Mouse (Mus musculus): ENCODE measurements around the gene Snx18. TPM values are rescaled to one million over a fixed set of nuclear protein-coding genes. Genes with fewer than 3 reads are reported as not detected.
A peak's percentile ranks its signal among the peaks of the same experiment; 100 is the strongest.

Snx18 gene
- polyA plus RNA-seq (2015; fragmentation: Nextera tagmentation; extraction: Ambion mirVana), result 7.6 and 8.3 TPM in 2 replicates

GRCm38 (mm10) chr13:113617891-113618823, at the start of gene Snx18:
Gene Snx18, minus strand, starts transcription at chr13:113618564.
- H3K27me3 ChIP-seq, result no peaks in the 10 kb centered on the region
- WGBS, result under 1% methylated on average over 90 of the region's 119 CpGs
- H3K4me2 ChIP-seq, result peak within 1 kb of the TSS; percentile 90
- H3K9ac ChIP-seq, result peak within 1 kb of the TSS; percentile 90
- peak within 1 kb of the TSS; percentile 78 for H3K4me3 ChIP-seq
- peak; percentile 97 for ATAC-seq
- peak within 1 kb of the TSS; percentile 86 for H3K27ac ChIP-seq
- no peaks in the 10 kb centered on the region for H3K36me3 ChIP-seq (ENCODE audit: poor library complexity, severe bottlenecking)
- H3K9me3 ChIP-seq (replicated peaks), result no peaks in the 10 kb centered on the region
- peaks cover 47% of the 10 kb centered on the region for H3K4me1 ChIP-seq

GRCm38 (mm10) chr13:113663883-113664282, 45.5 kb upstream of the Snx18 start:
- no peak for ATAC-seq
- H3K4me1 ChIP-seq, result peaks cover 9% of the 10 kb centered on the region
- H3K9me3 ChIP-seq (replicated peaks), result no peaks in the 10 kb centered on the region
- no peaks in the 10 kb centered on the region for H3K36me3 ChIP-seq (ENCODE audit: poor library complexity, severe bottlenecking)
- peak overlapping the region; percentile 24; the same call in 1 of the 2 replicates for H3K4me2 ChIP-seq
- no peak overlapping the region for H3K4me3 ChIP-seq
- H3K27me3 ChIP-seq, result no peaks in the 10 kb centered on the region
- WGBS, result 75% methylated on average over 7 of the region's 7 CpGs
- no peak overlapping the region for H3K27ac ChIP-seq
- no peak overlapping the region for H3K9ac ChIP-seq

GRCm38 (mm10) chr13:113663151-113663779, 44.9 kb upstream of the Snx18 start, which contains the start of gene Hspb3:
Gene Hspb3, minus strand, starts transcription at chr13:113663676.
- Histone ChIP-seq H3K27me3 (no peaks in the 10 kb centered on the region), H3K4me1 (peaks cover 9% of the 10 kb centered on the region), H3K27ac (no peak within 1 kb of the TSS), H3K9me3 (replicated peaks) (no peaks in the 10 kb centered on the region), H3K9ac (peak within 1 kb of the TSS; percentile 14; the same call in 1 of the 2 replicates), H3K4me2 (peak within 1 kb of the TSS; percentile 24), H3K36me3 (ENCODE audit: poor library complexity, severe bottlenecking) (no peaks in the 10 kb centered on the region), H3K4me3 (no peak within 1 kb of the TSS)
- ATAC-seq, result peak; percentile 92
- WGBS, result 43% methylated on average over 28 of the region's 28 CpGs

GRCm38 (mm10) chr13:113661826-113662271, 43.5 kb upstream of the Snx18 start:
- no peak overlapping the region for H3K9ac ChIP-seq
- H3K9me3 ChIP-seq (replicated peaks), result no peaks in the 10 kb centered on the region
- no peaks in the 10 kb centered on the region for H3K36me3 ChIP-seq (ENCODE audit: poor library complexity, severe bottlenecking)
- no peaks in the 10 kb centered on the region for H3K27me3 ChIP-seq
- H3K4me1 ChIP-seq, result peaks cover 9% of the 10 kb centered on the region
- H3K4me3 ChIP-seq, result no peak overlapping the region
- WGBS, result 82% methylated on average over 7 of the region's 7 CpGs
- no peak for ATAC-seq
- H3K4me2 ChIP-seq, result no peak overlapping the region
- H3K27ac ChIP-seq, result no peak overlapping the region

- no peak overlapping the region for H3K4me2 ChIP-seq
Measured at GRCm38 (mm10) chr13:113660576-113661310, 42.4 kb upstream of the Snx18 start.

GRCm38 (mm10) chr13:113657204-113657603, 38.8 kb upstream of the Snx18 start:
- Histone ChIP-seq H3K27me3 (no peaks in the 10 kb centered on the region), H3K36me3 (ENCODE audit: poor library complexity, severe bottlenecking) (no peaks in the 10 kb centered on the region), H3K4me2 (no peak overlapping the region), H3K27ac (no peak overlapping the region), H3K4me1 (no peaks in the 10 kb centered on the region), H3K9ac (no peak overlapping the region), H3K9me3 (replicated peaks) (no peaks in the 10 kb centered on the region), H3K4me3 (no peak overlapping the region)
- no peak for ATAC-seq
- 90% methylated on average over 7 of the region's 7 CpGs for WGBS

More at GRCm38 (mm10) chr13:113660576-113661310, 42.4 kb upstream of the Snx18 start:
- no peak overlapping the region for H3K4me3 ChIP-seq
- peaks cover 9% of the 10 kb centered on the region for H3K4me1 ChIP-seq
- no peaks in the 10 kb centered on the region for H3K27me3 ChIP-seq
- no peak overlapping the region for H3K27ac ChIP-seq
- no peaks in the 10 kb centered on the region for H3K36me3 ChIP-seq (ENCODE audit: poor library complexity, severe bottlenecking)
- ATAC-seq, result no peak
- WGBS, result 79% methylated on average over 9 of the region's 9 CpGs
- no peaks in the 10 kb centered on the region for H3K9me3 ChIP-seq (replicated peaks)
- H3K9ac ChIP-seq, result no peak overlapping the region

GRCm38 (mm10) chr13:113656639-113657038, 38.3 kb upstream of the Snx18 start:
- Histone ChIP-seq H3K9me3 (replicated peaks) (no peaks in the 10 kb centered on the region), H3K9ac (no peak overlapping the region), H3K4me2 (no peak overlapping the region), H3K4me3 (no peak overlapping the region), H3K4me1 (no peaks in the 10 kb centered on the region), H3K27ac (no peak overlapping the region), H3K36me3 (ENCODE audit: poor library complexity, severe bottlenecking) (no peaks in the 10 kb centered on the region), H3K27me3 (no peaks in the 10 kb centered on the region)
- 91% methylated on average over 4 of the region's 4 CpGs for WGBS
- no peak for ATAC-seq

- no peak for ATAC-seq
- Histone ChIP-seq H3K27me3 (no peaks in the 10 kb centered on the region), H3K9me3 (replicated peaks) (no peaks in the 10 kb centered on the region), H3K36me3 (ENCODE audit: poor library complexity, severe bottlenecking) (no peaks in the 10 kb centered on the region), H3K4me2 (no peak overlapping the region), H3K27ac (no peak overlapping the region), H3K4me1 (no peaks in the 10 kb centered on the region), H3K4me3 (no peak overlapping the region), H3K9ac (no peak overlapping the region)
- WGBS, result 96% methylated on average over 4 of the region's 4 CpGs
Measured at GRCm38 (mm10) chr13:113655511-113655910, 37.1 kb upstream of the Snx18 start.

GRCm38 (mm10) chr13:113640944-113641597, 22.7 kb upstream of the Snx18 start:
- WGBS, result 60% methylated on average over 11 of the region's 11 CpGs
- Histone ChIP-seq H3K4me2 (no peak overlapping the region), H3K9ac (no peak overlapping the region)

GRCm38 (mm10) chr13:113638914-113639313, 20.6 kb upstream of the Snx18 start:
- no peak overlapping the region for H3K27ac ChIP-seq
- WGBS, result 27% methylated on average over 7 of the region's 7 CpGs
- H3K4me3 ChIP-seq, result no peak overlapping the region
- H3K4me2 ChIP-seq, result no peak overlapping the region
- H3K9me3 ChIP-seq (replicated peaks), result no peaks in the 10 kb centered on the region
- H3K27me3 ChIP-seq, result no peaks in the 10 kb centered on the region
- H3K9ac ChIP-seq, result no peak overlapping the region
- 0 out of 2 replicates have a peak, but pooled peaks cover 2% of the 10 kb centered on the region for H3K4me1 ChIP-seq
- peak; percentile 42; the same call in 1 of the 2 replicates for ATAC-seq
- no peaks in the 10 kb centered on the region for H3K36me3 ChIP-seq (ENCODE audit: poor library complexity, severe bottlenecking)

More at GRCm38 (mm10) chr13:113640944-113641597, 22.7 kb upstream of the Snx18 start:
- peak; percentile 34; the same call in 1 of the 2 replicates for ATAC-seq
- no peaks in the 10 kb centered on the region for H3K27me3 ChIP-seq
- H3K27ac ChIP-seq, result no peak overlapping the region
- no peak overlapping the region for H3K4me3 ChIP-seq
- H3K4me1 ChIP-seq, result 0 out of 2 replicates have a peak, but pooled peaks cover 2% of the 10 kb centered on the region
- H3K9me3 ChIP-seq (replicated peaks), result no peaks in the 10 kb centered on the region
- no peaks in the 10 kb centered on the region for H3K36me3 ChIP-seq (ENCODE audit: poor library complexity, severe bottlenecking)

GRCm38 (mm10) chr13:113635799-113636222, 17.4 kb upstream of the Snx18 start:
- no peaks in the 10 kb centered on the region for H3K36me3 ChIP-seq (ENCODE audit: poor library complexity, severe bottlenecking)
- no peaks in the 10 kb centered on the region for H3K9me3 ChIP-seq (replicated peaks)
- H3K4me1 ChIP-seq, result no peaks in the 10 kb centered on the region
- H3K4me2 ChIP-seq, result no peak overlapping the region
- H3K27me3 ChIP-seq, result no peaks in the 10 kb centered on the region
- no peak for ATAC-seq
- H3K27ac ChIP-seq, result no peak overlapping the region
- no peak overlapping the region for H3K9ac ChIP-seq
- 83% methylated on average over 17 of the region's 17 CpGs for WGBS
- H3K4me3 ChIP-seq, result no peak overlapping the region

Measured in forebrain, embryonic 13.5 days (tissue).